Mouse (Mus musculus) C2C12 (cell line): ENCODE data around the gene Wdr34.

Experiments used
- CTCF ChIP-seq: IDR thresholded peaks from one replicate; pipeline ENCODE4 v1.5.1; 2011; ENCODE audit not compliant: control insufficient read depth, insufficient read depth, insufficient read length
- FOSL1 ChIP-seq: IDR thresholded peaks from one replicate; pipeline ENCODE4 v1.8.0; 2011; ENCODE audit warnings: mild to moderate bottlenecking, low read length; ENCODE audit not compliant: poor library complexity, insufficient read depth, severe bottlenecking
- MYOD1 ChIP-seq: IDR thresholded peaks from one replicate; pipeline ENCODE4 v1.6.1; 2011; ENCODE audit warnings: low read depth; ENCODE audit not compliant: control insufficient read depth, insufficient read length
- MYOG ChIP-seq: IDR thresholded peaks from one replicate; pipeline ENCODE4 v1.6.1; 2011; ENCODE audit not compliant: control insufficient read depth, insufficient read length; ENCODE audit errors: extremely low read depth

DNA sequence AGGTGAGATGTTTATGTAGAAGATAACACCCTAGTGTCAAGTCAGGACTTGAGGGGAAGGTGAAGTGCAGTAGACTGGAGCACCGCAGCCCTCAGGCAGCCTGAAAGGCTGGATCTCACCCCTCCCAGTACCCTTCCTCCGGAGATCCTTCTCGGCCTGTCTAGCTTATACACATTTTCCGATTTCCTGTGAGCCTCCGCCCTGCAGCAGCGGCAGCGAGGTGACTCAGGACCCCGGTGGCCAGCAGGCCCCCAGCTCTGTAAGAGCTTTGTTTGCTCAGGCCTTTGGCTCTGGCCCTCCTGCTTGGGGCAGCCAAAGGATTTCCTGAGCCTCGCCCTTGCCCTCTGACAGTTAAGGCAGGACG is 29.6 kb upstream of the Wdr34 start:
- TF ChIP-seq CTCF = no peak
- TF ChIP-seq MYOG = no peak
- TF ChIP-seq MYOD1 = no peak
- no peak for TF ChIP-seq FOSL1
